Mouse (Mus musculus) neutrophil, adult 5-6 weeks (primary cell): Measurements from ENCODE around the gene Clec18a. TPM values are rescaled to one million over a fixed set of nuclear protein-coding genes. Genes with fewer than 3 reads are reported as not detected.
"Not testable (repeated sequence)": the region's sequence is repeated elsewhere in the genome, so short reads cannot be mapped to it uniquely, and the experiment has no call there.

Experiments used
- ATAC-seq: fragments of 151-379, 151-347 bp; 2 replicates; pipeline ENCODE4 v1.8.0; 2017; ENCODE audit warnings: mild to moderate bottlenecking, moderate TSS enrichment; ENCODE audit not compliant: insufficient number of reproducible peaks, poor library complexity, low FRiP score, severe bottlenecking; ENCODE audit errors: extremely low read depth
- total RNA-seq: library from RNA; stranded (forward); fragments of 200-1000 nt; gene quantifications from 2 replicates; pipeline ENCODE4 v1.2.3, GENCODE M21; 2017

Gene Clec18a
- total RNA-seq: not detected in 2 replicates

GRCm38 (mm10) chr8:111092326-111092725 lies at the start of gene Clec18a:
Gene Clec18a, minus strand, starts transcription at chr8:111092426.
- not testable (repeated sequence) for ATAC-seq

GRCm38 (mm10) chr8:111130756-111131155 lies 38.5 kb upstream of the Clec18a start:
- ATAC-seq: no peak

- no peak for ATAC-seq
Observed at GRCm38 (mm10) chr8:111119481-111119880, 27.3 kb upstream of the Clec18a start.

GRCm38 (mm10) chr8:111114891-111115290 lies 22.7 kb upstream of the Clec18a start:
- no peak for ATAC-seq

GRCm38 (mm10) chr8:111094719-111095302 lies 2.6 kb upstream of the Clec18a start:
- peak; percentile 18; the same call in 1 of the 2 replicates for ATAC-seq

- ATAC-seq: peak; percentile 76
Observed at GRCm38 (mm10) chr8:111093865-111094718, 1.9 kb upstream of the Clec18a start, which contains the start of gene Pdpr. Gene Pdpr, plus strand, starts transcription at chr8:111094630.

- ATAC-seq: no peak
Observed at GRCm38 (mm10) chr8:111091706-111092105, 520 bp downstream of the Clec18a start.

GRCm38 (mm10) chr8:111090126-111090525 lies 2.1 kb downstream of the Clec18a start:
- peak; percentile 66 for ATAC-seq

GRCm38 (mm10) chr8:111083936-111084335 lies 8.3 kb downstream of the Clec18a start:
- not testable (repeated sequence) for ATAC-seq

GRCm38 (mm10) chr8:111081580-111082258 lies 10.5 kb downstream of the Clec18a start:
- no peak for ATAC-seq

- ATAC-seq: no peak
Observed at GRCm38 (mm10) chr8:111079861-111080271, 12.4 kb downstream of the Clec18a start.

GRCm38 (mm10) chr8:111079461-111079860 lies 12.8 kb downstream of the Clec18a start:
- ATAC-seq: no peak

- no peak for ATAC-seq
Observed at GRCm38 (mm10) chr8:111075926-111076325, 16.3 kb downstream of the Clec18a start.

GRCm38 (mm10) chr8:111068660-111069059 lies 23.6 kb downstream of the Clec18a start:
- not testable (repeated sequence) for ATAC-seq

- no peak for ATAC-seq
Observed at GRCm38 (mm10) chr8:111067439-111067838, 24.8 kb downstream of the Clec18a start.

- no peak for ATAC-seq
Observed at GRCm38 (mm10) chr8:111066308-111066707, 25.9 kb downstream of the Clec18a start.

GRCm38 (mm10) chr8:111062893-111063292 lies 29.3 kb downstream of the Clec18a start:
- ATAC-seq: no peak

- ATAC-seq: peak; percentile 53
Observed at GRCm38 (mm10) chr8:111062072-111062757, 30.0 kb downstream of the Clec18a start.

GRCm38 (mm10) chr8:111061688-111062071 lies 30.5 kb downstream of the Clec18a start:
- no peak for ATAC-seq
